Mouse (Mus musculus) liver, embryonic 14 days (tissue): ENCODE measurements around the gene Glb1l3. TPM values are rescaled to one million over a fixed set of nuclear protein-coding genes. Genes with fewer than 3 reads are reported as not detected.

Experiments used
- polyA plus RNA-seq: library from polyadenylated mRNA; depleted of rRNA; stranded (reverse); fragments of >200 nt; gene quantifications from 2 replicates; pipeline ENCODE4 v1.2.3, GENCODE M21; 2012; rRNA removed

Glb1l3 gene
- polyA plus RNA-seq = not detected in 2 replicates

GRCm38 (mm10) chr9:26860751-26861150, at the start of gene Glb1l3:
Glb1l3 (minus strand) TSS chr9:26860890.

GRCm38 (mm10) chr9:26805935-26806666, 54.6 kb downstream of the Glb1l3 start, which contains the start of gene Glb1l2:
Glb1l2 (minus strand) TSS chr9:26806468.

Other genes starting within 250 kb of the Glb1l3 start
- under 0.01 and 0.05 TPM in 2 replicates for gene B3gat1, start 127.2 kb downstream of the Glb1l3 start, polyA plus RNA-seq
- 0.03 and 0.06 TPM in 2 replicates for gene Glb1l2, start 54.4 kb downstream of the Glb1l3 start, polyA plus RNA-seq
- 0.03 TPM in 1 of 2 replicates, not detected in the other for gene Gm1110, start 62.2 kb upstream of the Glb1l3 start, polyA plus RNA-seq
- 7.3 and 8.5 TPM in 2 replicates for gene Acad8, start 138.7 kb upstream of the Glb1l3 start, polyA plus RNA-seq
- 24.8 and 25.1 TPM in 2 replicates for gene Thyn1, start 138.8 kb upstream of the Glb1l3 start, polyA plus RNA-seq
- gene Vps26b, start 169.2 kb upstream of the Glb1l3 start, polyA plus RNA-seq = 7.7 and 8.4 TPM in 2 replicates
- 38.9 and 43.5 TPM in 2 replicates for gene Ncapd3, start 169.3 kb upstream of the Glb1l3 start, polyA plus RNA-seq